Mouse (Mus musculus): Measurements from ENCODE around the gene Npy1r.

GRCm38 (mm10) chr8:66687511-66688329 lies 9.3 kb upstream of the Npy1r start, which contains the start of gene Npy5r:
- TF ChIP-seq CTCF (IDR thresholded peaks at IDR 0.05; ENCODE audit: low read depth) = no peak
- no peak for TF ChIP-seq EP300 (optimal IDR thresholded peaks at IDR 0.05)
